Mouse (Mus musculus) layer of hippocampus, adult 8-10 months (tissue): ENCODE results near the gene Numbl. TPM values are rescaled to one million over a fixed set of nuclear protein-coding genes. Genes with fewer than 3 reads are reported as not detected.
A peak's percentile ranks its signal among the peaks of the same experiment; 100 is the strongest.

ENCODE experiments used
- DNase-seq, 2 experiments: peaks; one replicate each; pipeline ENCODE4 v3.0.0; 2022; ENCODE audit warnings: low spot score in 2 of 2
- total RNA-seq, 4 experiments: library from RNA; stranded (reverse); gene quantifications; 2 replicates each; pipeline ENCODE4 v1.2.4; 2022

The Numbl gene
- total RNA-seq, 4 experiments from 2014 or later: 110 to 133 (median 125) TPM

GRCm38 (mm10) chr7:27251946-27252345 is 6.3 kb upstream of the Numbl start:
- no peak for DNase-seq

GRCm38 (mm10) chr7:27255721-27256120 is 2.5 kb upstream of the Numbl start:
- no peak for DNase-seq

DNA sequence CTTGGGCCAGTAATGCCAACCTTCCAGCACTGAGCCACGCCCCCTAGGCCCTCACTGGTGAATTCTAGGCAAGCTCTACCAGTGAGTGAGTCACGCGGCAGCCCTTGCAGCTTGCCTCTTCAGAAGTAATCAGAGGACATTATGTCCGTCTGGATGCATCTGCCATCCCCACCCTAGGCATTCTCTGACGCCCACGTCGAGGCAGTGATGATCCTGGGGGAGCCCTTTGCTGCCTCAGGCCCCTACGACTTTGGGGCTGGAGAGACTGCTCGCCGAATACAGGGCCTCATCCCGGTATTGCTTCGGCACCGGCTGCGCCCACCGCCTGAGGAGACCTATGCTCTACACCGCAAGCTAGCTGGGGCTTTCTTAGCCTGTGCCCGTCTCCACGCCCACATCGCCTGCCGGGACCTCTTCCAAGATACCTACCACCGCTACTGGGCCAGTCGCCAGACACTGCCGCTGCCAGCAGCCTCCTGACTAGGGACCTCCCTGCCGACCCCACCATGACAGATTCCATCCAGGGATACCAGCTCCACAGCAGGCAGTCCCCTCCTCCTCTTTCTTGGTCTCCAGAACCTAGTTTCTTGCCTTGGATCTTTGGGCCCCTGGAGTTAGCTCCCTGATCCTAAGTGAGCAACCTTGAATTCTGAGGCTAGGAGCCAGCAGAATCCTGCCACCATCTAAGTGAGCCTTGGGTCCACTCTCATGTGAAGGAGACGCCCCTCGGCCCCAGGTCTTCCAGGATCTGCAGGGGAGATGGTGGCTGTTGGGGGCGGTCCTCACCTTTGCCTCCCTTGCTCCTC is 984 bp upstream of the Numbl start:
- DNase-seq: peak; percentile 72 to 76

- DNase-seq: no peak
These were observed 405 bp upstream of the Numbl start for GRCm38 (mm10) chr7:27257852-27258204.

GRCm38 (mm10) chr7:27259271-27259721 is 1.1 kb downstream of the Numbl start:
- DNase-seq: no peak

DNA sequence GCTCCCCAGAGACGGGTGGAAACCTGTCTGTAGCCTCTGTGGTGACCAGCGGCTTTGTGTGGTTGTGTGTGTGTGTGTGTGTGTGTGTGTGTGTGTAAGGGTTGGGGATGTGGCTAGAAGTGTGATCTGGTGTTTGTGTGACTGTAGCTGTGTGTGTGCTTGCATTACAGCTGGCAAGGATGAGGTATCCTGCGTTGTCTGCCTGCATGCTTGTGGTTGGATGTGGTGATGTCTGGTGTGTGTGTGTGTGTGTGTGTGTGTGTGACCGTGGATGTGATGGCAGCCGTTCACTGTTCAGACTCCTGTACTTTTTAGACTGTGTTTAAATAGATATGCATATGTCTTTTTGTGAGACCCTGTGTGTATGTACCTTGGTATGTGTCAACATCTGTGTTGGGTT is 1.5 kb downstream of the Numbl start:
- DNase-seq: no peak

GRCm38 (mm10) chr7:27260856-27261255 is 2.6 kb downstream of the Numbl start:
- peak in 1 of 2 experiments; percentile 67 for DNase-seq

- DNase-seq: no peak
These were observed 3.7 kb downstream of the Numbl start for GRCm38 (mm10) chr7:27261888-27262287.

- DNase-seq: no peak
These were observed 6.5 kb downstream of the Numbl start for GRCm38 (mm10) chr7:27264761-27265160.

DNA sequence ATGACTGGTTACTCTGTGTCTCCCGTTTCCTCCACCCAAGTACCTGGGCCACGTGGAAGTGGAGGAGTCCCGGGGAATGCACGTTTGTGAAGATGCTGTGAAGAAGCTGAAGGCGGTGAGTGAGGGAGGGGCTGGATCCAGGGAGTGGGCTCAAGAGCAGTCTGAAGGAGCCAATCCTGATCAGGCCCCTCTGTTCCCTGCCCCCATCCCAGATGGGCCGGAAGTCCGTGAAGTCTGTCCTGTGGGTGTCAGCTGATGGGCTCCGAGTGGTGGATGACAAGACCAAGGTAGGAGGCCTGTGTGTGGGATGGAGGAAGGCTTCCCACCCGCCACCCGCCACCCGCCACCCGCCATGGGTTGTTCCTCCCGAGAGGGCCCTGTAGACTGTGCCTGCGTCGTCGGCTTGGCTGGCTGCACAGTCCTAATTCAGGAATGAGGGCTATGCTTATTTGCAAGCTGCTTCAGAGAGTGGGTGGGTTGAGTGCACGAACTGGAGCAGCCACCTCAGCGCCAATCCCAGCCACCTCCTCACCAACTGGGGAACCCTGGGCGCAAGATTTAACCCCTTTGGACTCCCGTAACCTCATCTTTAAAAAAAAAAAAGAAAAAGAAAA is 8.4 kb downstream of the Numbl start:
- DNase-seq: peak; percentile 80 to 87

GRCm38 (mm10) chr7:27271423-27271822 is 13.2 kb downstream of the Numbl start:
- no peak for DNase-seq

DNA sequence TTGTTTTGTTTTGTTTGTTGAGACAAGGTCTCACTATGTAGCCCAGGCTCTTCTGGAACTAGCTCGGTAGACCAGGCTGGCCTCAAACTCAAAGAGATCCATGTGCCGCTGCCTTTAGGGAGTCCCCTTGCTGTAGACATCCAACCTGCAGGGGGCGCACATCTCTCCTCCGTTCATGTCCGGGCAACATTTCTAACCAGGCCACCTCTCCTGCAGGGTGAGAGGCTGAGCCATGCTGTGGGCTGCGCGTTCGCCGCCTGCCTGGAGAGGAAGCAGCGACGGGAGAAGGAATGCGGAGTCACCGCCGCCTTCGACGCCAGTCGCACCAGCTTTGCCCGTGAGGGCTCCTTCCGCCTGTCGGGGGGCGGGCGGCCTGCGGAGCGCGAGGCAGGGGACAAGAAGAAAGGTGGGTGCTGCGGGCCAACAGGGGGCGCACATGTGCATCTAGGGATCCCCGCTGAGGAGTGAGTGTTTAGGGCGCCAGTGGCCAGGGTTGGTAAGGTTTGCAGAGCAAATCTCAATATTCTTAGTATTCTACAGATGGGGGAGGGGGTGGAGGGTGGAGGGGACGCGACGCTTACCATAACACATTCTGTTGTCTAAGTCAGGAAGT is 15.6 kb downstream of the Numbl start:
- no peak for DNase-seq

GRCm38 (mm10) chr7:27274916-27275315 is 16.7 kb downstream of the Numbl start:
- DNase-seq: no peak

- no peak for DNase-seq
These were observed 17.8 kb downstream of the Numbl start for GRCm38 (mm10) chr7:27276021-27276420.

DNA sequence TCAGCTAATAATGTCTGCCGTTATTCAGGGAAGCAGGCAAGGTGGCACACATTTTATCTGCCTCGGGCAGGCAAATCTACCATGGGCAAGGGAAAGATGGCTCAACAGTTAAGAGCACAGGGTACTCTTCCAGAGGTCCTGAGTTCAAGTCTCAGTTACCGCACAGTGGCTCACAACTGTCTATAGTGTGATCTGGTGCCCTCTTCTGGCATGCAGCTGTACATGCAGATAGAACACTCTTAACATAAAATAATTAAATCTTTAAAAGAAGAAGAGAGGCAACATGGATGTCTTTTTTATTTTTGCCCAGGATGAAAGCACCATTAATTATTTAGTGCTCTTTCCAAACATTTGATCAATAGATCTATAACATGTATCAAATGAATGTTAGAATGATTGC is 19.0 kb downstream of the Numbl start:
- DNase-seq: no peak

GRCm38 (mm10) chr7:27281717-27282116 is 23.5 kb downstream of the Numbl start:
- no peak for DNase-seq

DNA sequence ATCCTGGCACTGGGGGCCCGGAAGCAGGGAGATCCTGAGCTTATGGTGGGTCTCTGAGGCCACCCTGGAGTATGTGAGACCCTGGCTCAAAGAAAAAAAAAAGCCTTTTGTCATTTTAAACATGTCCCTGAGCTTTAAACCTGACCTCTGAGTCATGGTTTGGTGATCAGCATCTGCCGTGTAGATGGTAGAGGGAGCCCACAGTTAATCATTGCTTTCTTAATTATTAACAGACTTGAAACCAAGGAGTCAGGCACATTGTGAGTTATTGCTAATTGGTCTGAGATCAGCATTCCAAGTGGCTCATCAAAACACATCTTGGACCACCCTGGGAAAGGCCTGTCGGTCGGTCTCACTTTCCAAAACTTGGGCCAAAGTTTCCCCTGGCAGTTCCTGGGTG is 24.0 kb downstream of the Numbl start:
- no peak for DNase-seq

DNA sequence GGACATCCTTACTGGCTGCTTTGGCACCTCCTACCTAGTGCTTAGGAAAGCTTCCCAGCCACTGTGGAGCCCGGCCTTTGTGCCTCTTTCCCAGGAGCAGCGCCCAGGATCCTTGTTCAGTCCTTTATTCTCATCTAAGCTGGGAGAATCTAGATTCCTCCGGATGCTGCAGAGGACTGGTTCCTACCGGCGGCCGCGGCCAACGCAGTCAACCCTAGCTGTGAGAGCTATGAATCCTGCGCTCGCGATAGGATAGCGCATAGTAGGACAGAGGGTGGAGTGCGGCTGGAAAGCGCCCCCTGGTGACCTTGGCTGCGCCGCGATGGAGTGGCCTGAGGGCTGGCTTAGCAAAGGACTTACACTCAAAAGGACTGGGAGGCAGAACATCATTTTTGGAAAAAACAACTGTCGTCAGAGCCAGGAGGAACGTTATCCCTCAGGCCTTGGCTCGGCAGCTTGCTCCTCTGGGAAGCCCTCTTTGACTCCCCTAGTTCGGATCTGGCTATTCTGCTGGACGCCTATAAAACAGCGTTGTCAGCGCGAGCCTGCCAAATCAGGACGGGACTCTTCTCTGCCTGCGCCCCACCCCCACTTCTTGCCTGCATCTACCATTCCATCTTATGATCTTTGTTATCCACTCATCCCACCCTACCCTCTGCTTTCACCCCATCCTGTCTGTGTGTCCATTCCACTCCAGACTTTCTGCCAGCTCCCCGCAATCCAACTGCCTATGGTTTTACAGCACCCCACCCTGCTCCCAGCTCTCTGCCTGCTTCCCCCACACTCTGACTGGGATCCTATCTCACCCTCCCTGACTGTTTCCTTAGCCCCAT is 26.8 kb downstream of the Numbl start:
- no peak for DNase-seq

GRCm38 (mm10) chr7:27285698-27286066 is 27.4 kb downstream of the Numbl start:
- peak in 1 of 2 experiments; percentile 50 for DNase-seq

DNA sequence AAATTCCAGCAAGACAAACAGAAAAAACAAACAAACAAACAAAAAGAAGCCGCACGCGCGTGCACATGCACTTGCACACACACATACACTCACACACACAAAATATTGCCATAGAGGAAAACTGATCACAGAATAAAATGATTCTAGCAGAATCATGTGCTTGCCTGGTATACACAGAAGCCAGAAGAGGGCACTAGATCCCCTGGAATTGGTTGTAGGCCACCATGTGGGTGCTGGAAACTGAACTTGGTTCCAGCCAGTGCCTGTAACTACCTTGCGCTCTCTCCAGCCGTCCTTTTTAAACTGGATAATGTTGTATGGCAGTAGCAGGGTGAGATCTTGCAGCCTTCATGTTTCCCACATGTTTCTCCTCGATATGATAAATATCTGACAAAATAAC is 30.5 kb downstream of the Numbl start:
- DNase-seq: no peak

GRCm38 (mm10) chr7:27290555-27290954 is 32.3 kb downstream of the Numbl start:
- DNase-seq: no peak
